Mouse (Mus musculus): ENCODE measurements around the gene Nanos3.

The Nanos3 gene

GRCm38 (mm10) chr8:84127202-84127901, 57.7 kb downstream of the Nanos3 start:
- DNase-seq (ENCODE audit: low read depth, low spot score), result no peak

GRCm38 (mm10) chr8:84126742-84127141, 58.3 kb downstream of the Nanos3 start:
- DNase-seq (ENCODE audit: low read depth, low spot score), result no peak

GRCm38 (mm10) chr8:84125656-84126055, 59.4 kb downstream of the Nanos3 start, which contains the start of gene Podnl1:
Gene Podnl1, plus strand, starts transcription at chr8:84125989.
- peak; percentile 98 for DNase-seq (ENCODE audit: low read depth, low spot score)

Data from 3T3-L1 (cell line).